ENCODE assay signal across 8 mouse cellular contexts in genomic region chr2:127483001-127483400, GRCm38 (mm10). TPM values are rescaled to one million over a fixed set of nuclear protein-coding genes. Genes with fewer than 3 reads are reported as not detected.
DNase-seq lines count a peak whose midpoint lies in the region; ATAC-seq and TF ChIP-seq lines count a peak whose summit lies in the region.

No protein-coding gene starts in this region.

- H3K27me3 ChIP-seq in E14TG2a.4 (ENCODE audit: insufficient read depth, low read length) (peaks cover 92% of the 10 kb centered on the region), Patski (no peaks in the 10 kb centered on the region)
- peaks cover 9% of the 10 kb centered on the region; the same call in 1 of the 2 replicates for H3K27me3 ChIP-seq in heart, adult 2 months (ENCODE audit: control insufficient read depth, insufficient read depth, low read length)
- H3K27me3 ChIP-seq in midbrain, embryonic 10.5 days (ENCODE audit: low read depth, poor library complexity, severe bottlenecking): peaks cover 86% of the 10 kb centered on the region

- intact Hi-C loops in heart, adult 2 months (cut with DNase I): no loop called here

- H3K9me3 ChIP-seq in E14TG2a.4 (ENCODE audit: low read length): peaks cover 4% of the 10 kb centered on the region; the same call in 1 of the 2 replicates
- H3K9me3 ChIP-seq in midbrain, embryonic 10.5 days (replicated peaks): no peaks in the 10 kb centered on the region

- 3% methylated on average over 21 of the region's 21 CpGs for WGBS in heart, adult 2 months
- under 1% methylated on average over 20 of the region's 21 CpGs for WGBS in midbrain, embryonic 10.5 days

- H3K4me3 ChIP-seq in E14TG2a.4 (replicated peaks; ENCODE audit: low read length): peak overlapping the region; percentile 88
- H3K4me3 ChIP-seq in heart, adult 2 months: peak overlapping the region; percentile 57
- peak overlapping the region; percentile 59 for H3K4me3 ChIP-seq in midbrain, embryonic 10.5 days

- no peaks in the 10 kb centered on the region for H3K79me2 ChIP-seq in heart, adult 2 months (replicated peaks; ENCODE audit: control insufficient read depth, insufficient read depth, low read length)

- TF ChIP-seq POLR2A in heart, adult 2 months (IDR thresholded peaks at IDR 0.05; ENCODE audit: insufficient read depth, low read depth, low read length): no peak

- TF ChIP-seq EP300 in heart, adult 2 months (IDR thresholded peaks at IDR 0.05; ENCODE audit: insufficient read depth, low read depth, low read length): no peak

- H3K4me1 ChIP-seq in E14TG2a.4 (replicated peaks; ENCODE audit: low read depth, low read length): peaks cover 39% of the 10 kb centered on the region
- peaks cover 3% of the 10 kb centered on the region for H3K4me1 ChIP-seq in heart, adult 2 months (ENCODE audit: control insufficient read depth, insufficient read depth, low read length)
- H3K4me1 ChIP-seq in midbrain, embryonic 10.5 days: peaks cover 34% of the 10 kb centered on the region

- no peak for DNase-seq in Patski (ENCODE audit: low read depth, low spot score)
- DNase-seq in heart, adult 2 months: peak; percentile 66 to 67
- peak; percentile 66 for DNase-seq in kidney, postnatal 10 days
- DNase-seq in midbrain, embryonic 10.5 days (ENCODE audit: low spot score): peak; percentile 27
- DNase-seq in yolk sac, embryonic 10.5 days (ENCODE audit: low spot score): no peak
- no peak for DNase-seq in spleen, postnatal 14 days (ENCODE audit: low spot score in 2 of 2)

- no peak overlapping the region; the same call in 1 of the 2 replicates for H3K9ac ChIP-seq in heart, adult 2 months (ENCODE audit: low read depth, low read length)

- in situ Hi-C loops in Patski (cut with MboI; ENCODE audit: low pct_unique_long_range_greater_than_20kb): no loop called here

- POLR2A ChIA-PET in Patski (lab: Charles Lee): no interaction called here

- CTCF ChIA-PET in Patski (lab: Charles Lee): interaction anchor here (1.1 to 2.5 kb wide), 2 partner anchors 20 to 76 kb away, joined by 3 to 9 read pairs; no protein-coding TSS in a partner anchor

- TF ChIP-seq CTCF in E14TG2a.4 (conservative IDR thresholded peaks at IDR 0.05; ENCODE audit: low read length) (no peak), Patski (IDR thresholded peaks at IDR 0.05) (no peak)
- TF ChIP-seq CTCF in heart, adult 2 months (IDR thresholded peaks at IDR 0.05): no peak

- no peaks in the 10 kb centered on the region for H3K36me3 ChIP-seq in E14TG2a.4 (ENCODE audit: insufficient read depth, low read length)
- H3K36me3 ChIP-seq in heart, adult 2 months (ENCODE audit: control insufficient read depth, insufficient read depth, low read length): no peaks in the 10 kb centered on the region
- H3K36me3 ChIP-seq in midbrain, embryonic 10.5 days: no peaks in the 10 kb centered on the region

- ATAC-seq in Patski: peak; percentile 33
- ATAC-seq in monocyte, adult 5-6 weeks (replicated peaks; ENCODE audit: insufficient number of reproducible peaks, low FRiP score, low TSS enrichment, poor library complexity, severe bottlenecking): no peak

- peak overlapping the region; percentile 67 for H3K27ac ChIP-seq in heart, adult 2 months
- H3K27ac ChIP-seq in midbrain, embryonic 10.5 days (replicated peaks): no peak overlapping the region

RNA-seq across cellular contexts. Expression of gene Fahd2a, which starts 38.6 kb away (rescaled TPM):
- 40.3 TPM for polyA plus RNA-seq in Patski (2021)
- 10 to 100 TPM; 42.5 to 44.5 TPM for total RNA-seq in heart, adult 2 months (2021)
- 34.5 and 40.3 TPM in 2 replicates for polyA plus RNA-seq in heart, adult 2 months (2012; rRNA removed)
- polyA plus RNA-seq in midbrain, embryonic 10.5 days (2016; fragmentation: Nextera tagmentation; extraction: Ambion mirVana): 23.0 and 27.7 TPM in 2 replicates
- 6.5 to 14.6 TPM (median 7.1 TPM) in 3 replicates for total RNA-seq in monocyte, adult 5-6 weeks (2017)

RNA-seq across cellular contexts. Expression of gene Kcnip3, which starts 38.9 kb away (rescaled TPM):
- polyA plus RNA-seq in Patski (2021): 4.3 TPM
- total RNA-seq in heart, adult 2 months (2021): 1 to 10 TPM; 1.1 to 1.3 TPM
- polyA plus RNA-seq in heart, adult 2 months (2012; rRNA removed): 1.2 and 1.3 TPM in 2 replicates
- 1.8 and 2.6 TPM in 2 replicates for polyA plus RNA-seq in midbrain, embryonic 10.5 days (2016; fragmentation: Nextera tagmentation; extraction: Ambion mirVana)
- 3.9 to 25.7 TPM (median 6.4 TPM) in 3 replicates for total RNA-seq in monocyte, adult 5-6 weeks (2017)

RNA-seq across cellular contexts. Expression of gene Gpat2, which starts 58.0 kb away (rescaled TPM):
- polyA plus RNA-seq in Patski (2021): 0.05 TPM
- not detected for total RNA-seq in heart, adult 2 months (2021)
- 0.06 and 0.08 TPM in 2 replicates for polyA plus RNA-seq in heart, adult 2 months (2012; rRNA removed)
- 0.10 and 0.29 TPM in 2 replicates for polyA plus RNA-seq in midbrain, embryonic 10.5 days (2016; fragmentation: Nextera tagmentation; extraction: Ambion mirVana)
- total RNA-seq in monocyte, adult 5-6 weeks (2017): not detected in 3 replicates

RNA-seq across cellular contexts. Expression of gene Prom2, which starts 58.3 kb away (rescaled TPM):
- not detected for polyA plus RNA-seq in Patski (2021)
- not detected for total RNA-seq in heart, adult 2 months (2021)
- polyA plus RNA-seq in heart, adult 2 months (2012; rRNA removed): 0.06 and 0.14 TPM in 2 replicates
- 0.28 and 0.43 TPM in 2 replicates for polyA plus RNA-seq in midbrain, embryonic 10.5 days (2016; fragmentation: Nextera tagmentation; extraction: Ambion mirVana)
- not detected in 3 replicates for total RNA-seq in monocyte, adult 5-6 weeks (2017)

Comparison
In these comparisons a context has a peak if more than half of its experiments do, and no peak if none do; other contexts are left out.
1. DNase-seq: peak in heart, adult 2 months (2 of 2), kidney, postnatal 10 days (single experiment) and midbrain, embryonic 10.5 days (single experiment); none in Patski (single experiment), yolk sac, embryonic 10.5 days (single experiment) and spleen, postnatal 14 days (0 of 2).
2. Peak in every context shown above with its lines, with median percentiles within 50 percentile points of each other: H3K4me3 ChIP-seq.